Mouse (Mus musculus) bone marrow, adult 2 months (tissue): Measurements from ENCODE around the gene Fxyd3.

Source experiments
- CTCF ChIP-seq: fragments of 200-500 bp; IDR thresholded peaks from 2 replicates; pipeline ENCODE4 v1.5.1; 2011; ENCODE audit warnings: low read length, control low read depth; ENCODE audit not compliant: control insufficient read depth, insufficient read depth
- POLR2A ChIP-seq: fragments of 200-500 bp; IDR thresholded peaks from 2 replicates; pipeline ENCODE4 v1.6.1; 2011; ENCODE audit warnings: low read depth, mild to moderate bottlenecking, control low read depth, low read length, borderline replicate concordance; ENCODE audit not compliant: control insufficient read depth

DNA sequence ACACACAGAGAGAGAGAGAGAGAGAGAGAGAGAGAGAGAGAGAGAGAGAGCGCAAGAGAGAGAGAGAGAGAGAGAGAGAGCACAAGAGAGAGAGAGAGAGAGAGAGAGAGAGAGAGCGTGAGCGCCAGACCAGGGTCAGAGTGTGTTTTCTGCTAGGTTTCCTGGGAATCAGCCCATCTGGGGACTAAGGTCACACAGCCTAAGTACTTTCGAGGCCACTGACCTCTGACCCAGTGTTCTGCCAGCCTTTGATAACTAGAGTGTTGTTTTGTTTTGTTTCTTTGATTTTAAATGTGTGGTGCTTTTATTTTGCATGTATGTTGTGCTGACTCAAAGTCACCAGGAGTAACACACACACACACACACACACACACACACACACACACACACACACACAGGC, 20.6 kb downstream of the Fxyd3 start:
- TF ChIP-seq CTCF (no peak), POLR2A (no peak)
